Mouse (Mus musculus) forebrain, embryonic 15.5 days (tissue): ENCODE data around the gene Tapbp. TPM values are rescaled to one million over a fixed set of nuclear protein-coding genes. Genes with fewer than 3 reads are reported as not detected.
A peak's percentile ranks its signal among the peaks of the same experiment; 100 is the strongest.
"Not testable (repeated sequence)": the region's sequence is repeated elsewhere in the genome, so short reads cannot be mapped to it uniquely, and the experiment has no call there.

Experiments used
- ATAC-seq: fragments of 200-750 bp; cut with Nextera tagmentation; replicated peaks from 2 replicates; pipeline ENCODE4 v1.8.0; 2017; ENCODE audit warnings: mild to moderate bottlenecking, moderate TSS enrichment, moderate library complexity
- H3K27ac ChIP-seq: fragments of 300-500 bp; sonication (generic); replicated peaks from 2 replicates; pipeline ENCODE4 v1.5.1; 2015; ENCODE audit warnings: mild to moderate bottlenecking, inconsistent platforms
- H3K27me3 ChIP-seq: fragments of 300-500 bp; sonication (generic); 2 replicates; pipeline ENCODE4 v1.6.1; 2015; ENCODE audit warnings: inconsistent platforms
- H3K36me3 ChIP-seq: fragments of 300-500 bp; sonication (generic); 2 replicates; pipeline ENCODE4 v1.6.1; 2015; ENCODE audit warnings: mild to moderate bottlenecking, inconsistent platforms
- H3K4me1 ChIP-seq: fragments of 300-500 bp; sonication (generic); 2 replicates; pipeline ENCODE4 v1.6.1; 2015; ENCODE audit warnings: inconsistent platforms
- H3K4me2 ChIP-seq: fragments of 300-500 bp; sonication (generic); replicated peaks from 2 replicates; pipeline ENCODE4 v1.6.1; 2015; ENCODE audit warnings: mild to moderate bottlenecking, inconsistent platforms
- H3K4me3 ChIP-seq: fragments of 300-500 bp; sonication (generic); 2 replicates; pipeline ENCODE4 v1.5.1; 2015; ENCODE audit warnings: mild to moderate bottlenecking, inconsistent platforms
- H3K9ac ChIP-seq: fragments of 300-500 bp; sonication (generic); replicated peaks from 2 replicates; pipeline ENCODE4 v1.6.1; 2015; ENCODE audit warnings: mild to moderate bottlenecking, inconsistent platforms
- H3K9me3 ChIP-seq: fragments of 300-500 bp; sonication (generic); 2 replicates; pipeline ENCODE4 v1.6.1; 2016; ENCODE audit warnings: inconsistent platforms
- WGBS: fragments of 180-500 bp; shearing (Covaris S2); methylation state at CpG from one replicate; pipeline ENCODE4 v1.1.7; 2015; ENCODE audit warnings: mixed read lengths; 5-methylcytosine and 5-hydroxymethylcytosine counted together
- polyA plus RNA-seq: library from polyadenylated mRNA; unstranded; fragments of >200 nt; fragmentation: Nextera tagmentation; extraction: Ambion mirVana; gene quantifications from 2 replicates; pipeline ENCODE4 v1.2.1, GENCODE M21; 2015

The Tapbp gene
- polyA plus RNA-seq, 1 experiment from 2014 or later = 18.2 TPM

DNA sequence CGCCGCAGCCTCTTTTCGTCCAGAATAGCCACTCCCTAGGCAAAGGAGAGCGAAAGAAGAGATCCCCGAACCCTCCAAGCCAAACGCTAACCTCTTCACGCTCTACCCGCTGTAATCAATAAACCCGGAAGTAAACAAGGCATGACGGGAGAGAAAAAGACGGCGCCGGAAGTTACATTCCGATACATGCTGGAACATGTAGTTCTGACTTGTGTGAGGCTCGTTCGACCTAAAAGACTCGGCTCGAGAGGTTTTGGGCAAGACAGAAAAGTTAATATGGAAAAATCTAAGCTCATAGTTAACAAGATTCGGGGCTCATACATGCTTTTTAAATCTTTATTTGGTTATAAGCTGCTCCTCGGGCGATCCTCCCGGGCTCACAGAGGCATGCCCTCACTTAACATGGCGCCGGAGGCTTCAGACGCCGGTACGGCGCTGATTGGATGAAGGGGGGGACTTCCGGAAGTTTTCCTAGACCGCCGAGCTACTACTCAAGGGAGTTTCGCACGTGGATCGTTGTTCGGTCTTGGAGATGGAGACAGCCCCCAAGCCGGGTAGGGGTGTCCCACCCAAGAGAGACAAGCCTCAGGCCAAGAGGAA is 24.6 kb downstream of the Tapbp start, which contains the start of the genes Pfdn6 and Wdr46:
TSS of gene Pfdn6 (minus strand) at position 138 of the 600 bp plus-strand sequence.
TSS of gene Wdr46 (plus strand) at position 455 of the 600 bp plus-strand sequence.
- Histone ChIP-seq H3K9me3 (no peaks in the 10 kb centered on the region), H3K4me3 (peak within 1 kb of the TSS; percentile 77), H3K36me3 (peaks cover 47% of the 10 kb centered on the region), H3K27me3 (no peaks in the 10 kb centered on the region), H3K27ac (peak within 1 kb of the TSS; percentile 56), H3K4me1 (peaks cover 26% of the 10 kb centered on the region), H3K9ac (peak within 1 kb of the TSS; percentile 79), H3K4me2 (peak within 1 kb of the TSS; percentile 95)
- ATAC-seq = peak; percentile 93
- under 1% methylated on average over 36 of the region's 36 CpGs for WGBS

GRCm38 (mm10) chr17:33940981-33941380 is 25.3 kb downstream of the Tapbp start:
- Histone ChIP-seq H3K4me1 (peaks cover 26% of the 10 kb centered on the region), H3K27ac (0 out of 2 replicates have a peak overlapping the region, but pooled peaks have one; percentile 56), H3K4me2 (peak overlapping the region; percentile 95), H3K36me3 (peaks cover 45% of the 10 kb centered on the region), H3K4me3 (peak overlapping the region; percentile 77), H3K9ac (peak overlapping the region; percentile 79), H3K27me3 (no peaks in the 10 kb centered on the region), H3K9me3 (no peaks in the 10 kb centered on the region)
- ATAC-seq = no peak; the same call in 1 of the 2 replicates
- 3% methylated on average over 26 of the region's 26 CpGs for WGBS

- no peak overlapping the region for H3K27ac ChIP-seq
- no peaks in the 10 kb centered on the region for H3K9me3 ChIP-seq
- peaks cover 26% of the 10 kb centered on the region for H3K4me1 ChIP-seq
- H3K4me2 ChIP-seq = peak overlapping the region; percentile 95
- 62% methylated on average over 19 of the region's 19 CpGs for WGBS
- peak overlapping the region; percentile 77 for H3K4me3 ChIP-seq
- peaks cover 47% of the 10 kb centered on the region for H3K36me3 ChIP-seq
- no peak for ATAC-seq
- H3K27me3 ChIP-seq = no peaks in the 10 kb centered on the region
- H3K9ac ChIP-seq = peak overlapping the region; percentile 79
Measured at GRCm38 (mm10) chr17:33941381-33941780, 25.7 kb downstream of the Tapbp start.

- Histone ChIP-seq H3K36me3 (peaks cover 51% of the 10 kb centered on the region), H3K9ac (no peak overlapping the region), H3K27ac (no peak overlapping the region), H3K4me3 (no peak overlapping the region), H3K4me2 (no peak overlapping the region), H3K27me3 (no peaks in the 10 kb centered on the region), H3K4me1 (peaks cover 26% of the 10 kb centered on the region), H3K9me3 (no peaks in the 10 kb centered on the region)
- WGBS = 96% methylated on average over 15 of the region's 15 CpGs
- no peak for ATAC-seq
Measured at GRCm38 (mm10) chr17:33943454-33943853, 27.8 kb downstream of the Tapbp start.

DNA sequence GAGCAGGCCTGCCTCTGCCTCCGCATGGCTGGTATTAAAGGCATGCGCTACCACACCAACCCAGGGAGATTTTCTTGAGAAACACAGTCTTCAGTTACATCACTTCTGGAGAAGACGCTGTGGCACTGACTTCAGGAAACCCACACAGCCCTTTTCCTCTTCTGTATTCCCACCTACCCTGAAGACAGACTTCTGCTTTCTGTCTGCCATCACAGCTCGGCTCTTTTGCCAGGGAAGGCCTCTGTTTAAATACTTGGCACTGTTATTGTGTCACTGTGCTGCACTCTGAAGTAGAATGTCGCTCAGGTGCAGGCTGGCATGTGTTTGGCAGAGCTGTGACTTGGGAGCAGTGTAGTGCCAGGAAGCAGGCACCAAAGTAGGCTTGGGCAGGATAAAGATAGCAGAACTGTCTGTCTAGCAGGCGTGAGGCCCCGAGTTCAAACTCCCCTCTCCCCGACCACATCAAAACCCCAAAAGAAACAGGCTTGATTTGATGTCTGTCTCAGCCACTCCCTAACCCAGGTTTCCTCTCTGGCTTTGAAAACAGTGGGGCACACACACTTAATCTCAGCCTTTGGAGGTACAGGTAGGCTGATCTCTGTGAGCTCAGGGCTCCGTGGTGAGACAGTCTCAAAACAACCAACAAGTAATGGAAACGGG is 31.9 kb downstream of the Tapbp start:
- no peaks in the 10 kb centered on the region for H3K27me3 ChIP-seq
- no peak overlapping the region for H3K27ac ChIP-seq
- no peak overlapping the region for H3K4me2 ChIP-seq
- H3K9ac ChIP-seq = no peak overlapping the region
- WGBS = 91% methylated on average over 10 of the region's 10 CpGs
- H3K9me3 ChIP-seq = no peaks in the 10 kb centered on the region
- ATAC-seq = no peak
- H3K36me3 ChIP-seq = peaks cover 56% of the 10 kb centered on the region
- no peak overlapping the region for H3K4me3 ChIP-seq
- peaks cover 34% of the 10 kb centered on the region for H3K4me1 ChIP-seq

GRCm38 (mm10) chr17:33948090-33948904 is 32.6 kb downstream of the Tapbp start:
- H3K27ac ChIP-seq = no peak overlapping the region
- H3K9ac ChIP-seq = no peak overlapping the region
- H3K36me3 ChIP-seq = peaks cover 58% of the 10 kb centered on the region
- no peak for ATAC-seq
- WGBS = 90% methylated on average over 22 of the region's 22 CpGs
- H3K4me3 ChIP-seq = no peak overlapping the region
- H3K4me2 ChIP-seq = no peak overlapping the region
- no peaks in the 10 kb centered on the region for H3K27me3 ChIP-seq
- H3K4me1 ChIP-seq = peaks cover 41% of the 10 kb centered on the region
- H3K9me3 ChIP-seq = no peaks in the 10 kb centered on the region

DNA sequence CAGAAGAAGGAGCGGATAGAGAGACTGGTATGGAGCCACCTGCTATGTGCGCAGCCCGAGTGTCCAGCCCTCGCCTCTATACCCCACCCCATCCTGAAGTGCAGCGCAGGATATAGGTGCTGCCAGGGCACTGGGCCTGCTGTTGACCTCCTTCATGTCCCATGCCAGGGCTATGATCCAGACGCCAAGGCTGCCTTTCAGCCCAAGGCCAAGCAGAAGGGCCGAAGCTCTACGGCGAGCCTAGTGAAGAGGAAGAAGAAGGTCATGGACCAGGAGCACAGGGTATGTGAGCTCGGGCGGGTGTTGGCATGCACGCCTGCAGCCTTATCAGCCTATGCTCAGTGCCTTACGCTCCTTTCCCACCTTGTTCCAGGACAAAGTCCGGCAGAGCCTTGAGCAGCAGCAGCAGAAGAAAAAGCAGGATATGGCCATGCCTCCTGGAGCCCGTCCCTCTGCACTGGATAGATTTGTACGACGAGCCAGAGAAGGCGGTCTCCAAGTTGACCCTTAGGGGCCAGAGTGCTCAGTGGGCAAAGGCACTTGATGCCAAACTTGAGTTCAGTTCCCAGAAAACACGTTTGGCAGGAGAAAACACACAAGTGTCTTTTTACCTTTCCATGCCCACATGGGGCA is 33.3 kb downstream of the Tapbp start:
- H3K4me3 ChIP-seq = no peak overlapping the region

GRCm38 (mm10) chr17:33950131-33950625 is 34.5 kb downstream of the Tapbp start:
- Histone ChIP-seq H3K9me3 (no peaks in the 10 kb centered on the region), H3K4me1 (peaks cover 56% of the 10 kb centered on the region), H3K27me3 (no peaks in the 10 kb centered on the region), H3K36me3 (peaks cover 45% of the 10 kb centered on the region), H3K9ac (peak overlapping the region; percentile 71), H3K4me2 (peak overlapping the region; percentile 93), H3K4me3 (peak overlapping the region; percentile 57), H3K27ac (peak overlapping the region; percentile 88; the same call in 1 of the 2 replicates)
- ATAC-seq = no peak
- 74% methylated on average over 10 of the region's 10 CpGs for WGBS

More for the DNA sequence above, 33.3 kb downstream of the Tapbp start:
- Histone ChIP-seq H3K9me3 (no peaks in the 10 kb centered on the region), H3K9ac (no peak overlapping the region), H3K27me3 (no peaks in the 10 kb centered on the region), H3K4me1 (peaks cover 48% of the 10 kb centered on the region), H3K27ac (no peak overlapping the region), H3K36me3 (peaks cover 57% of the 10 kb centered on the region), H3K4me2 (no peak overlapping the region)
- ATAC-seq = no peak
- WGBS = 91% methylated on average over 19 of the region's 19 CpGs

DNA sequence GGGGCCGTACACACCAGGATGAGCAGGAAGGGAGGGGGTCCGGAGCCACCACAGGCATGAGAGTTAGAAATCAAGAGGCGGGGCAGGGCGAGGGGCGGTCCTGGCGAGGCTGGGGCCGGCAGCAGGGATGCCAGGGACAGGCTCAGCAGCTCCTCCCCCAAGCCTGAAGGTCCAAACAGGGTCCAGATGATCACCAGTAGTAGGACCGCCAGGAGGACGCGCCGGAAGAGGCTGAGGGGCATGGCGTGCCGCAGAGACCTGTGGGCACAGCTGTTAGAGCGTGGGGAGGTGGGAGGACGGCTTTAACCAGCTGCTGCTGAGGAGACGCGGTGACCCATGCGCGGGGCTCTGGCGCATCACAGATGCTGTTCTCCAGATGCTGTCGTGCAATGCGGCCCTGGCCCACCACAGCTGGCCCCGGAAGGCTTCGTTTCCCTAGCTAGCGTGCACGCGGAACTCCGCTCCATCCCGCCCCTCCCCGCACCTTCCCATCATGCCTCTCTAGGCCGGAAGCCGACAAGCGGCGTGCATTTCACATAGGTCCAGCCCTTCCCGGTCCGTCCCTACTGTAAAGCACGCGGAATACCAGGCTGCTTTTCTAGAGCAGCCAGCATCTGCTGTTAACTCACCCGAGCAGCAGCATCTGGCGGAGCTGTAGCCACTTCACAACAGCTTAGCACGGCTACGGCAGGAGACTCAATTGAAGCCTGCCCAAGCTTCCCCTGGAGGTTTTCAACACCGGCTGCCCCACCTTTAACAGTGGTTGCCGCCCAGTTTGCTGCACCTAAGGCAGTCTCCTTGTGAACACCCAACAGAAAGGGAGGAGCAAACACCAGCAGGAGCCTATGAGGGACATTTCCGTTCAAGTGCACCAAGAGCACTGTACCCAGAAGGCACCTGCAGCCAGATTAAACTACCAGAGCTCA is 35.6 kb downstream of the Tapbp start, which contains the start of gene B3galt4:
TSS of gene B3galt4 (minus strand) at position 468 of the 926 bp plus-strand sequence.
- peaks cover 36% of the 10 kb centered on the region for H3K36me3 ChIP-seq
- 1% methylated on average over 45 of the region's 45 CpGs for WGBS
- H3K4me2 ChIP-seq = peak within 1 kb of the TSS; percentile 93
- no peaks in the 10 kb centered on the region for H3K27me3 ChIP-seq
- H3K9me3 ChIP-seq = no peaks in the 10 kb centered on the region
- H3K27ac ChIP-seq = peak within 1 kb of the TSS; percentile 88
- ATAC-seq = peak; percentile 78
- peak within 1 kb of the TSS; percentile 71 for H3K9ac ChIP-seq
- peaks cover 57% of the 10 kb centered on the region for H3K4me1 ChIP-seq
- H3K4me3 ChIP-seq = peak within 1 kb of the TSS; percentile 57

DNA sequence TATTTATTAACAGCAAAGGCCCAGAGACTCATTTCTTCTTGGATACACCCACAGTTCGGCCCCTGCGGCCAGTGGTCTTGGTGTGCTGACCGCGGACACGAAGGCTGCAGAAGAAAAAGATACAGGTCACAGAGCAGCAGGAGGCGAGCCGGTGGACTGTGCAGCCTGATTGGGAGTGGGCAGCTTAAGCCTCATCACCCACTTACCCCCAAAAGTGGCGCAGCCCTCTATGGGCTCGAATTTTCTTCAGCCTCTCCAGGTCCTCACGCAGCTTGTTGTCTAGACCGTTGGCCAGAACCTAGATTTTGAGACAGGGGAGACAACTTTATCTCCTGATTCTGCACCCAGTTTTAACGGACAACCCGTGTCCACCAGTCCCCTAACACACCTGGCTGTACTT is 36.3 kb downstream of the Tapbp start:
- Histone ChIP-seq H3K4me3 (peak overlapping the region; percentile 57; the same call in 1 of the 2 replicates), H3K4me2 (peak overlapping the region; percentile 93; the same call in 1 of the 2 replicates), H3K4me1 (peaks cover 65% of the 10 kb centered on the region), H3K27ac (peak overlapping the region; percentile 88; the same call in 1 of the 2 replicates), H3K36me3 (peaks cover 32% of the 10 kb centered on the region)
- H3K27me3 ChIP-seq, H3K9me3 ChIP-seq, H3K9ac ChIP-seq, ATAC-seq: not testable (repeated sequence)
- WGBS = 79% methylated on average over 13 of the region's 13 CpGs
